Mouse (Mus musculus): ENCODE data around the gene Lamc1.

Lamc1 gene

DNA sequence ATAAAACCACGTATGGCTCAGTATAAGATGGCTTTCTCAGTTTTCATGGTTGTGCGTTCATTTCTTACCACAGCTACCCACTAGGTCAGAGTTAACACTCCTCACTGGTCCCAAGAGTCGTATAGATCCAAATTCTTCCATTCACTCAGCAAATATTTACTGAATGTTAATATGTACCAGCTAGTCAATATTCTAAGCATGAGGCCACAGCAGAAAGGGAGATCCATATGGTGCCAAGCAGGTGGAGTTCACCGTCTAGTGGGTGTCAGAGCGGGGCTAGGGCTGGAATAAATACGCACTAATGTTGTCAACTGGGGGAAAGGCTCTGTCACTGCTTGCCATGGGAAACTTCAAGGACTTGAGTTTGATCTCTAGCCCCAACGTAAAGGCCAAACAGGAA, 64.9 kb downstream of the Lamc1 start:
- intact Hi-C loops (cut with DNase I) = loop anchor here (5.0 kb wide), 1 partner anchor 55 kb away; no protein-coding TSS in a partner anchor

DNA sequence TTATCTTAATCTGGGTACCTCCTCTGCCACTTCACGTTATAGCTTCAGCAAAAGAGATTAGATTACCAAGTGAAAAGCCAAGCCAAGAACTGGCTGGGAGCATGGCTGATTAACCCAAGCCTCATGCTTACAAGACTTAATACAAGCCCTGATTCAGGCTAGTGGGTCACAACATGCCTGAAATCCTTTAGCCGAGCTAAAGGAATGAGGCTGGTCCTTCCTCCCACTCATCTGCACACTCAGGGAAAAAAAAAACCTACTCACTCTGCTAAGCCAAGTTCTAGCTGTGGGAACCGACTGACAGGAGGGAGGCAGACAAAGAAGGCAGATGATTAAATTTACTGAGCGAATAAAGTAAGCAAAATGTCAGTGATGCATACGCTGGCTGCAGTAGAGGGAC, 65.7 kb downstream of the Lamc1 start:
- intact Hi-C loops (cut with DNase I) = loop anchor here (5.0 kb wide), 1 partner anchor 55 kb away; no protein-coding TSS in a partner anchor

- intact Hi-C loops (cut with DNase I) = loop anchor here (5.0 kb wide), 1 partner anchor 57 kb away; no protein-coding TSS in a partner anchor
Measured at GRCm38 (mm10) chr1:153265579-153265978, 67.0 kb downstream of the Lamc1 start.

DNA sequence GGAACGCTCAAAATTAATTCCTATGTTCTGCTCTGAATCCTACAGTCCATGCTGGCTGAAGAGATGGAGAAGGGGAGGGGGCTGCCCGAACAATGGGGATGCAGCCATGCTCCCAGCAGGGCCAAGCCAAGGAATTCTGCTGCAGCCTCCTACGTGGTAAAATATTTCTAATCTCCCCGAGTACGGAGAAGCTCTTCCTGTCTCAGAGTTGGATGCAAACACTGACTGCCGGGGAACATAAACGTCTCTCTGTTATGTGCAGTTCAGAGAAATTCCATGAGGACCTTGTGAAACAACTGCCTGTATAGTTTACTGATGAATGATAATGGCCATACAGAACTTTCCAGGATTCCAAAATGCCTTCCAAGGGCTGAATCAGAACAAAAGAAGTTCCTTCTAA, 67.5 kb downstream of the Lamc1 start:
- intact Hi-C loops (cut with DNase I) = loop anchor here (5.0 kb wide), 1 partner anchor 57 kb away; no protein-coding TSS in a partner anchor

DNA sequence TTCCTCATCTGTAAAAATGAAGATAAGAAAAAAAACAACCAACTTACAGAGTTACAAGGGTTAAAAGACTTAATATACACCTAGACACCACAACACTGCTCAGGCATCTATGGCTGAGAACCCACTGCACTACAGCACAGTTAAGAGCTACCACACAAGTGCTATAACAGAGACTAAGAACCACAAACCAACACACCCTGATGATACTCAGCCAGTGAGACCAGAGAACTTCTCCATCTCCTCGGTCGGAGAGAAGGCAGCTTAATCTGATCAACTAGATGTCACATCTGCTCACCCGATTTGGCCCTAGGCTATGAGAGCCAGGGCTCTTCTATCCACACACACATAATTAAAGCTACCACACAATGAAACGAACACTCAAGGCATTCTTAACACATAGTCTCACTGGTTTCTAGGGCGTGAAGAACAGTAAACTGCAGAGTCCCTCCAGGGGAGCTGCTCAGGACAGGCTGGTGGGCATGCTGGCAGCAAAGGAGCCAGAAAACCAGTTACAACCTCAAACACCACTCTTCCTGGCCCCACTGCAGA, 72.8 kb downstream of the Lamc1 start:
- intact Hi-C loops (cut with DNase I) = no loop called here

GRCm38 (mm10) chr1:153252540-153253210, 79.9 kb downstream of the Lamc1 start:
- intact Hi-C loops (cut with DNase I) = no loop called here

DNA sequence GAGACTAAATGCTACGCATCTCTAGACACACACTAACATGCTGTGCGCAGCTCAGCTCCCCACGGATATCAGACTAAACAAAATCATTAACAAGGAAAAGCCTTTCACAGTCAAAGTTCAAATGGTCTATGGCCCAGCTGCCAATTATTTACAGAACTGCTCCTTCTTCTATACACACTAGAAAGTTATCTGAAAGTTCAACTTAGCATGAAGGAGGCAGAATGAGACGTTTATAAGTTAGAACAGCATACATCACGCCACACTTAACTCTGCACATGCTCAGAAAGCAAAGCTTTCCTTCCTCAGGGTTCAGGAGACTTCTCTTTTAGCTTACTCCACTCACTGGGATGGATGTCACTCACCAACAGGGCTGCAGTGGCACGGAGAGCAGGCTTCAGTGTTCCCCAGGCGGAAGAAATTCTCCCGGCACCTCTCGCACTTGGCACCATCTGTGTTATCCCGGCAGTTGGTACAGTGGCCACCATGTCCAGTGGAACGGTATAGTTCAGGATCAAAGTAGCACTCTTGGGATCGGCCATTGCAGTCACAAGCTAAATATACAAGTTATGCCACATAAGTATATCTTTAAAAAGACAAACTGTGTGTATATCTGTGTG, 80.9 kb downstream of the Lamc1 start:
- intact Hi-C loops (cut with DNase I) = no loop called here

- intact Hi-C loops (cut with DNase I) = no loop called here
Measured at GRCm38 (mm10) chr1:153241346-153241745, 91.2 kb downstream of the Lamc1 start.

- intact Hi-C loops (cut with DNase I) = no loop called here
Measured at GRCm38 (mm10) chr1:153235576-153235975, 97.0 kb downstream of the Lamc1 start.

GRCm38 (mm10) chr1:153231681-153232080, 100.9 kb downstream of the Lamc1 start:
- intact Hi-C loops (cut with DNase I) = no loop called here

- intact Hi-C loops (cut with DNase I) = no loop called here
Measured at GRCm38 (mm10) chr1:153227916-153228315, 104.7 kb downstream of the Lamc1 start.

- intact Hi-C loops (cut with DNase I) = no loop called here
Measured at GRCm38 (mm10) chr1:153227096-153227495, 105.5 kb downstream of the Lamc1 start.

GRCm38 (mm10) chr1:153225786-153226725, 106.5 kb downstream of the Lamc1 start:
- intact Hi-C loops (cut with DNase I) = no loop called here

DNA sequence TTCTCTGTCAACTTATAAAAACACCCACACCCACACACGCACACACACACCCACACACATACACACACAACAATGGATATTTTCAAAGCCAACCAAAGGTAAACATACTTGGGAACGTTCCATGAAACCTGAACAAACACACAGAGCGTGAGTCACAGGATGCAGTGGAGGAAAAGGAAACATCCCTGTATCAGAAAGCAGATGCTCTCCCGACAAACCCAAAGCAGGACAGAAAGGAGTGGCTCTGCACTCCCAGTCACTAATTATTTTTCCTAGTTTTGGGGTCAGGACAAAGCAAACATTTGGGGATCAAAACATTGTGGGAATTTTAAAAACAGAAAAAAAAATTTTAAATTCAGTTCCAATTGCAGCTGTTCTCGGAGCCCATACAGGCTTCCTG, 108.3 kb downstream of the Lamc1 start:
- intact Hi-C loops (cut with DNase I) = no loop called here

GRCm38 (mm10) chr1:153219376-153219775, 113.2 kb downstream of the Lamc1 start:
- intact Hi-C loops (cut with DNase I) = no loop called here

- intact Hi-C loops (cut with DNase I) = no loop called here
Measured at GRCm38 (mm10) chr1:153216516-153216915, 116.1 kb downstream of the Lamc1 start.

DNA sequence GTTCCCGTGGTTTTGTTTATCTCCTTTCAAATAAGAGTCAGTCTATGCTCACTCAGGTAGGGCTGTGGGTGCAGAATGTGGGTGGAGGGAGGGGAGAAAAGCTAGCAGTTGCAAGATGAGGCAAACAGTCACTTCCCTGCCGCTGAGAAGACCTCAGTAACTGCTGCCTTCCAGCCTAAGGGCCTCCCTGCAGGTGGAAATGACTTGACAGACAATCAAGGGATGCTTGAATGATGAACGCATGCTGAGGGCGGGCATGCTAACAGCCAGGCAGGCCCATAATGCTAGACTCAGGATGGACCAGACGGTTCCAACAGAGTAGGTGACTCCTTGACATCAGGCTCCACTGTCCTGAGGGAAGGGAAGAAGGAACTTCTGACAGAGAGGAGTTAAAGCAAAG, 116.9 kb downstream of the Lamc1 start:
- intact Hi-C loops (cut with DNase I) = no loop called here

GRCm38 (mm10) chr1:153210992-153211391, 121.6 kb downstream of the Lamc1 start:
- intact Hi-C loops (cut with DNase I) = no loop called here

DNA sequence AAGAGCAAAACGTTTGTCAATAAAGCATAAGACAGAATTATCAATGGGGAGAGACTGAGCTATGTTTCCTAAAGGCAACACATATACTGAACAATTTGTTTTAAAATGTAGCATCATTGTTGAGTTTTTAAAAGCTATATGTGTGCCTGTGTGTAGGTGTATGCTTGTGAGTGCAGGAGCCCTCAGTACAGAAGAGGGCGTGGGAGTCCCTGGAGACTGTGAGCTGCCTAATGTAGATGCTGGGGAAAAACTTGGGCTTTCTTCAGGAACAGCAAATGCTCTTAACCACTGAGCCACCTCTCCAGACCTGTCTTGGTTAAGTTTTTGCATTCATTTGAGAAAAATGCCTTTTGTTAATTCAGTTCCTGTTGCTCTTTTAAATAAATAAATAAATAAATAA, 122.4 kb downstream of the Lamc1 start:
- intact Hi-C loops (cut with DNase I) = no loop called here

- intact Hi-C loops (cut with DNase I) = no loop called here
Measured at GRCm38 (mm10) chr1:153202195-153202594, 130.4 kb downstream of the Lamc1 start.

DNA sequence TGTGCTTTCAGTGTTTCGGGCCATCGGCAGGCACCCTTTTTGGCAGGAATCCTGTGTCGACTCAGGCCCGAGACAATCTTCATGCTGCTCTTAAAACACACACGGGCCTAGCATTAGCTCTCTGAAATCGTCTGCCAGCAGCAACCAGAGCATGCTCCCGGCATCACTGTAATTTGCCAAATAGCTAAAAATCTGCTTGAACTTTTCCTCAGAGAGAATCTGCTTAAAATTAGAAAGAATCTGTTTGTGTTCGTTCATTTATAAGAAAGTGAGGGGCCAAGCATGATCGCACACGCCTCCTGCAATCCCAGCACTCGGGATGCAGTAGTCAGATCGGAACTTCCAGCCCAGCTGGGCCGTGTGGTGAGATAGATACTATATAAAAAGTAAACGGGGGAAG, 131.1 kb downstream of the Lamc1 start:
- intact Hi-C loops (cut with DNase I) = no loop called here

Measured in adrenal gland (tissue).